Mouse (Mus musculus) forebrain, embryonic 15.5 days (tissue): ENCODE data around the gene Gatad2a. TPM values are rescaled to one million over a fixed set of nuclear protein-coding genes. Genes with fewer than 3 reads are reported as not detected.

Source experiments
- polyA plus RNA-seq: library from polyadenylated mRNA; unstranded; fragments of >200 nt; fragmentation: Nextera tagmentation; extraction: Ambion mirVana; gene quantifications from 2 replicates; pipeline ENCODE4 v1.2.1, GENCODE M21; 2015

The Gatad2a gene
- polyA plus RNA-seq, 1 experiment from 2014 or later = 28.3 TPM

Other genes starting within 250 kb of the Gatad2a start
- 8.7 TPM in 2 replicates for gene Zfp963, start 246.4 kb downstream of the Gatad2a start, polyA plus RNA-seq
- gene Gm20422, start 221.5 kb downstream of the Gatad2a start, polyA plus RNA-seq = 0.61 TPM in 1 of 2 replicates, not detected in the other
- gene Atp13a1, start 205.2 kb downstream of the Gatad2a start, polyA plus RNA-seq = 50.2 and 50.8 TPM in 2 replicates
- gene Zfp866, start 205.2 kb downstream of the Gatad2a start, polyA plus RNA-seq = 48.2 and 48.3 TPM in 2 replicates
- 42.4 and 44.4 TPM in 2 replicates for gene Gmip, start 187.7 kb downstream of the Gatad2a start, polyA plus RNA-seq
- gene Lpar2, start 174.0 kb downstream of the Gatad2a start, polyA plus RNA-seq = 0.65 and 0.89 TPM in 2 replicates
- 54.7 and 55.3 TPM in 2 replicates for gene Pbx4, start 163.9 kb downstream of the Gatad2a start, polyA plus RNA-seq
- 3.6 and 4.0 TPM in 2 replicates for gene Cilp2, start 108.7 kb downstream of the Gatad2a start, polyA plus RNA-seq
- gene Tssk6, start 94.2 kb downstream of the Gatad2a start, polyA plus RNA-seq = 3.4 and 3.8 TPM in 2 replicates
- 173 and 179 TPM in 2 replicates for gene Ndufa13, start 93.8 kb downstream of the Gatad2a start, polyA plus RNA-seq
- 8.9 and 9.0 TPM in 2 replicates for gene Yjefn3, start 93.7 kb downstream of the Gatad2a start, polyA plus RNA-seq
- 84.5 and 85.9 TPM in 2 replicates for gene Mau2, start 46.4 kb upstream of the Gatad2a start, polyA plus RNA-seq
- 60.9 and 66.5 TPM in 2 replicates for gene Sugp1, start 46.4 kb upstream of the Gatad2a start, polyA plus RNA-seq
- 1.3 and 1.5 TPM in 2 replicates for gene Tm6sf2, start 76.5 kb upstream of the Gatad2a start, polyA plus RNA-seq
- gene Hapln4, start 87.1 kb upstream of the Gatad2a start, polyA plus RNA-seq = 0.15 and 0.38 TPM in 2 replicates
- gene Ncan, start 124.5 kb upstream of the Gatad2a start, polyA plus RNA-seq = 144 and 152 TPM in 2 replicates
- 43.0 and 43.3 TPM in 2 replicates for gene Nr2c2ap, start 134.9 kb upstream of the Gatad2a start, polyA plus RNA-seq
- 11.5 and 13.4 TPM in 2 replicates for gene Rfxank, start 142.8 kb upstream of the Gatad2a start, polyA plus RNA-seq
- 48.4 and 50.3 TPM in 2 replicates for gene Borcs8, start 143.1 kb upstream of the Gatad2a start, polyA plus RNA-seq
- 0.22 and 0.23 TPM in 2 replicates for gene Mef2b, start 143.3 kb upstream of the Gatad2a start, polyA plus RNA-seq
- 54.2 and 58.1 TPM in 2 replicates for gene Tmem161a, start 176.0 kb upstream of the Gatad2a start, polyA plus RNA-seq
- gene Slc25a42, start 215.9 kb upstream of the Gatad2a start, polyA plus RNA-seq = 3.8 and 4.4 TPM in 2 replicates
- 83.3 and 85.6 TPM in 2 replicates for gene Sugp2, start 237.8 kb upstream of the Gatad2a start, polyA plus RNA-seq
- gene Armc6, start 238.1 kb upstream of the Gatad2a start, polyA plus RNA-seq = 90.3 and 94.5 TPM in 2 replicates